Mouse (Mus musculus): ENCODE measurements around the gene Gm11938. TPM values are rescaled to one million over a fixed set of nuclear protein-coding genes. Genes with fewer than 3 reads are reported as not detected.

Gm11938 gene
- total RNA-seq, 4 experiments from 2014 or later = not detected

DNA sequence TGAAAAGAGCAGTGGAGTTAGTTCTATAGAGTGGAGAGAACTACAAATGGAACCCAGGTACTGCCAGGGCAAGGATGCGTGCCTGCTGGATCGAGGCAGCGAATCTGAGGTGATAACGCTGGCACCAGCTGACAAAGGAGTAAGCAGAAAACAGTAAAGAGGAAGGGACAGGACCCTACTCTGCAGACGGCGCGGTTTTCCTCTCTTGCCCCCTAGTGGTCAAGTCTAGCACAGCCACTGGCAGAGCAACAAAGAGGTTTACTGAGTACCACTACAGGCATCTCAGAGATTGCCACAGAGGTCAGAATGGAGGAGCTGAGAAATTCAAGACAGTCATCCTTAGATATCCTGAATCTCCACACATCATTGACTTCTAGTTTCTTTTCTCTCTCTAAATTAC is 29.0 kb downstream of the Gm11938 start:
- peak in 1 of 2 experiments; percentile 37 for DNase-seq (ENCODE audit: low spot score in 2 of 2)

DNA sequence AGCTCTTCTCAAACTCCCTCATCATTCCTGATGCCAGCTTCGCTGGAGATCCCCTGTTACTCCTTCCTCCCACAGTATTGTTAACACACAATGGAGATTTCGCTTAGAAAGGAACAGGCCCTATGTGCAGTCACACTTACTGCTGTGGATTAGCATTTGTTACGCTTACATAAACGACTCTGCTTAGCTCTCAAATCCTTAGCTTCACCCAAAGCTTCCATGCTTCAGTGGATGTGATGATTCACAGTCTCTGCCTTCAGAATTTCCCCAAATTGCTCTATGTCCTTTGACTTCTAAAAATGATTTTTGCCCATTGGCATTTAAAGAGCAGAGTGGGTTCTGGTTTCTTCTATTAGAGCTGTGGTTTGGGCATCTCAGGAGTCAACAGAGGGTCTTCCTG is 29.9 kb downstream of the Gm11938 start:
- no peak for DNase-seq (ENCODE audit: low spot score in 2 of 2)

GRCm38 (mm10) chr11:99566530-99566929 is 36.6 kb downstream of the Gm11938 start, which contains the start of gene Krtap3-1:
TSS of gene Krtap3-1 (minus strand) at chr11:99566630.
- DNase-seq (ENCODE audit: low spot score in 2 of 2) = no peak

DNA sequence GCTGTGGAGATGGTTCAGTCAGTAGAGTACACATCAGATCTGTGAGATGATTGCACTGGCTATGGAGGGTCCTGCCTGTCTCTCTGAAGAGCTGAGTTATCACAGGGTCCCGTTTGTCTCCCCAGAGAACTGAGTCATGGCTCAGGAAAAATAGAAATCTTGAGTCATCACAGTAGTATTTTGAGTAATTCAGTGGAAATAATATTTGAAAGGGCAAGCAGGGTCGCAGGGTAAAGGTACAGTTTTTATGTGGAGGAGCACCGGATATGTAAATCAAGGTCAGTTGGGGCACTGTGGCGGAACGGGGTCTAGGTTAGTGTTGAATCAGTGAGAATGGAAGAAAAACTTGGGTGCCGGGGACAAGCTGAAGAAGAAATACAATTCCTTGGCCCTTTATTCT is 40.5 kb downstream of the Gm11938 start:
- no peak for DNase-seq (ENCODE audit: low spot score in 2 of 2)

DNA sequence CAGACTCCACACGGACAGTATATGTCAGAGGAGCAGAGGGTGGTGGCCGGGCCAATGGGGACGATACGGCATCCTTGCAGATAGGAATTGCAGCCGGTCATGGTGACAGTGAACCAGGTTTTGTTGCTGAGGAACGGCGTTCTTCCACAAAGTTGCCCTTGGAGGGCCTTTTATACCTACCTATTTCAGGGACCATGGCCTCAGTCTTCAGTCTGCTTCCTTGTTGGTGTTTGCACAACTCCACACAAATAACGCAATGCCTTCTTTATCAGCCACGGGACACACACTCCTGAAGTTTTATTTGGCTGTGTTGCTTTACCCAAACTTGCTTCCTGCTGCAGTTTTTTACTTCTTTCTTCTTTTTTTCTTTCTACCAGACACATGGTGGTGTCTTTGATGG is 43.7 kb downstream of the Gm11938 start, which contains the start of gene Gm11939:
Gene Gm11939 (minus strand): TSS at position 101 of the 400 bp plus-strand sequence.
- DNase-seq (ENCODE audit: low spot score in 2 of 2) = no peak

DNA sequence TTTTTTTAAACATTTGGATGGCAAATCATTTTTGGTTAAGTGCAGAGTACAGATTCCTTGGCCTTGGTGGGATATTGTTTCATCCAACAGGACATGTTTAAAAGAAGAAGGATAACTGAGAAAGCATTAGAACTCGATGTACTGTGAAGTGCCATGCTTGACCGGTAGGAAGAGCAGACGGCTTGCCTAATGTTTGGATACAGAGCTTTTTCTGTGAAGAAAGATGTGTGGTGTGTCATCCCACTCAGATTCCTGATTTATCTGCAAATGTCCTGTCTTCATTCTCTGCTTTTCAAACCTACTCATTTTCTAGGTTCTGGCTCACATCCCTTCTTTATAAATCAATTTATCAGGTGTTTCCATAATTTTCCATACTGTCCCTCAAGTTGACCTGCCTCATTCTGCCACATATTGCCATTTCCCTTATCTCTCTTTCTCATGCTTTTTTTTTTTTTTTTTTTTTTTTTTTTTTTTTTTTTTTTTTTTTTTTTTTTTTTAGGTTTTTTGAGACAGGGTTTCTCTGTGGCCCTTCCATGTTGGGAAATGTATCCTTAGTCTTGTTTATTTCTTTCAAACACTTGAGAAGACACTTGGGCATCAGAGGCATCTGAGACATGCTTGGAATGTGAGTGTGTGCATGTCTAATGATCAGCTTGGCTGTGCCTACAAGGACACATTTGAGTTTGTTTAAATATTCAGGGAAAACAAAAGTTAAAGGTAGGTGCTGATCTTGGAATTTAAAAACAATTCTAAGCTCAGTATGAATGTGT is 44.9 kb downstream of the Gm11938 start:
- DNase-seq (ENCODE audit: low spot score in 2 of 2) = no peak

- no peak for DNase-seq (ENCODE audit: low spot score in 2 of 2)
Measured at GRCm38 (mm10) chr11:99556753-99557152, 46.4 kb downstream of the Gm11938 start, which contains the start of gene Krtap3-2. TSS of gene Krtap3-2 (minus strand) at chr11:99556853.

GRCm38 (mm10) chr11:99556195-99556594 is 46.9 kb downstream of the Gm11938 start:
- no peak for DNase-seq (ENCODE audit: low spot score in 2 of 2)

Other genes starting within 250 kb of the Gm11938 start
- under 1 TPM in 1 of 4 experiments, not detected in 3; 0.21 TPM for gene Krt28, start 228.4 kb downstream of the Gm11938 start, total RNA-seq (2022)
- 10 to 100 TPM; 11.4 to 13.8 (median 12.0) TPM for gene Krt10, start 213.9 kb downstream of the Gm11938 start, total RNA-seq (2022)
- 10 to 100 TPM in 1 of 4 experiments, 1 to 10 TPM in 3; 8.6 to 10.0 (median 9.5) TPM for gene Krt12, start 181.0 kb downstream of the Gm11938 start, total RNA-seq (2022)
- not detected for gene Krt20, start 165.2 kb downstream of the Gm11938 start, total RNA-seq (2022)
- gene Krt23, start 110.2 kb downstream of the Gm11938 start, total RNA-seq (2022) = not detected
- gene Krt39, start 82.0 kb downstream of the Gm11938 start, total RNA-seq (2022) = not detected
- gene Krt40, start 60.1 kb downstream of the Gm11938 start, total RNA-seq (2022) = not detected
- not detected for gene Krtap3-3, start 52.4 kb downstream of the Gm11938 start, total RNA-seq (2022)
- not detected for gene Krtap3-2, start 46.5 kb downstream of the Gm11938 start, total RNA-seq (2022)
- not detected for gene Gm11939, start 43.8 kb downstream of the Gm11938 start, total RNA-seq (2022)
- not detected for gene Krtap3-1, start 36.7 kb downstream of the Gm11938 start, total RNA-seq (2022)
- not detected for gene Krtap1-5, start 22.3 kb downstream of the Gm11938 start, total RNA-seq (2022)
- gene Krtap1-4, start 19.7 kb downstream of the Gm11938 start, total RNA-seq (2022) = not detected
- not detected for gene Krtap1-3, start 12.0 kb downstream of the Gm11938 start, total RNA-seq (2022)
- gene Krtap9-3, start 5.2 kb downstream of the Gm11938 start, total RNA-seq (2022) = not detected
- not detected for gene Gm11937, start 6.9 kb upstream of the Gm11938 start, total RNA-seq (2022)
- not detected for gene Krtap2-4, start 11.5 kb upstream of the Gm11938 start, total RNA-seq (2022)
- gene Gm11562, start 17.1 kb upstream of the Gm11938 start, total RNA-seq (2022) = not detected
- not detected for gene Krtap4-1, start 24.9 kb upstream of the Gm11938 start, total RNA-seq (2022)
- not detected for gene Krtap4-2, start 31.8 kb upstream of the Gm11938 start, total RNA-seq (2022)
- gene Krtap4-7, start 40.8 kb upstream of the Gm11938 start, total RNA-seq (2022) = not detected
- not detected for gene Gm11555, start 46.9 kb upstream of the Gm11938 start, total RNA-seq (2022)
- gene Gm11563, start 55.7 kb upstream of the Gm11938 start, total RNA-seq (2022) = not detected
- not detected for gene Krtap4-6, start 62.7 kb upstream of the Gm11938 start, total RNA-seq (2022)
- not detected for gene Gm14190, start 87.4 kb upstream of the Gm11938 start, total RNA-seq (2022)
- not detected for gene Gm14180, start 131.0 kb upstream of the Gm11938 start, total RNA-seq (2022)
- gene Gm11595, start 169.6 kb upstream of the Gm11938 start, total RNA-seq (2022) = not detected
- not detected for gene Krtap4-8, start 177.4 kb upstream of the Gm11938 start, total RNA-seq (2022)
- not detected for gene Krtap4-9, start 181.9 kb upstream of the Gm11938 start, total RNA-seq (2022)
- gene Gm11596, start 190.2 kb upstream of the Gm11938 start, total RNA-seq (2022) = not detected
- gene Gm11569, start 195.6 kb upstream of the Gm11938 start, total RNA-seq (2022) = not detected
- gene Gm11554, start 201.1 kb upstream of the Gm11938 start, total RNA-seq (2022) = not detected
- not detected for gene Krtap4-13, start 206.6 kb upstream of the Gm11938 start, total RNA-seq (2022)
- gene Gm11564, start 212.4 kb upstream of the Gm11938 start, total RNA-seq (2022) = not detected
- gene 2300003K06Rik, start 234.8 kb upstream of the Gm11938 start, total RNA-seq (2022) = not detected
- gene Krtap4-16, start 248.3 kb upstream of the Gm11938 start, total RNA-seq (2022) = not detected

Data from left cerebral cortex, adult 8-10 months (tissue).